In the genomic region with DNA sequence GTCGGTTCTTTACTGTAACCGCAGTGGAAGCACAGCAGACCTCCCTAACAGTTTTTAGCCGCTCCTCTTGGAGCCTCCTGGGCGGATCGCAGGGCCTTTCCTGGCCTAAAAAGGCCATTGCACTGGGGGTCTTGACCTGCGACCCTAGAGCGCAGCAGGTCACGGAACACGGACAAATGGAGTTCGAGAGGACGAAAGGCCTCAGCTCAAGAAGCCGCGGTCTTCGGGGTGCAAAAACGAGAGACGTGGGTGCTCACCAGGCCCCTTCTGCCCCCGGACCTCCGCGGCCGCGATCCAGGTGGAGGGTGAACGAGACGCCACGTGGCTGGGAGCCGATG, we compare ENCODE assay signal across 8 mouse cellular contexts. TPM values are rescaled to one million over a fixed set of nuclear protein-coding genes. Genes with fewer than 3 reads are reported as not detected.
DNase-seq lines count a peak whose midpoint lies in the region; ATAC-seq lines count a peak whose summit lies in the region.

No protein-coding gene starts in this region.

- ATAC-seq in kidney, embryonic 16.5 days (ENCODE audit: low FRiP score, low TSS enrichment) = no peak
- ATAC-seq in embryonic facial prominence, embryonic 12.5 days (ENCODE audit: insufficient number of reproducible peaks, insufficient read depth, low FRiP score, low TSS enrichment) = no peak
- no peak for ATAC-seq in intestine, embryonic 15.5 days
- ATAC-seq in neural tube, embryonic 12.5 days (ENCODE audit: low FRiP score, low read depth) = no peak

- H3K4me3 ChIP-seq in kidney, embryonic 16.5 days (ENCODE audit: low read length) = peak overlapping the region; percentile 59
- H3K4me3 ChIP-seq in embryonic facial prominence, embryonic 12.5 days = peak overlapping the region; percentile 55
- peak overlapping the region; percentile 66 for H3K4me3 ChIP-seq in intestine, embryonic 15.5 days (replicated peaks)
- peak overlapping the region; percentile 48 for H3K4me3 ChIP-seq in neural tube, embryonic 12.5 days

- peaks cover 48% of the 10 kb centered on the region for H3K27me3 ChIP-seq in kidney, embryonic 16.5 days (ENCODE audit: insufficient read depth, low read length)
- peaks cover 63% of the 10 kb centered on the region for H3K27me3 ChIP-seq in embryonic facial prominence, embryonic 12.5 days
- peaks cover 23% of the 10 kb centered on the region for H3K27me3 ChIP-seq in intestine, embryonic 15.5 days (replicated peaks)
- peaks cover 68% of the 10 kb centered on the region for H3K27me3 ChIP-seq in neural tube, embryonic 12.5 days (replicated peaks)

- no peaks in the 10 kb centered on the region for H3K9me3 ChIP-seq in kidney, embryonic 16.5 days (ENCODE audit: low read length)
- no peaks in the 10 kb centered on the region for H3K9me3 ChIP-seq in embryonic facial prominence, embryonic 12.5 days
- no peaks in the 10 kb centered on the region for H3K9me3 ChIP-seq in intestine, embryonic 15.5 days
- H3K9me3 ChIP-seq in neural tube, embryonic 12.5 days = no peaks in the 10 kb centered on the region

- H3K27ac ChIP-seq in kidney, embryonic 16.5 days (ENCODE audit: low read length) = no peak overlapping the region
- H3K27ac ChIP-seq in embryonic facial prominence, embryonic 12.5 days = no peak overlapping the region
- peak overlapping the region; percentile 94 for H3K27ac ChIP-seq in intestine, embryonic 15.5 days
- H3K27ac ChIP-seq in neural tube, embryonic 12.5 days = no peak overlapping the region

- DNase-seq in kidney, postnatal 25 days = no peak
- DNase-seq in cerebellum, adult 18-20 months = no peak
- no peak for DNase-seq in urinary bladder, postnatal 10 days (ENCODE audit: low spot score)
- no peak for DNase-seq in layer of hippocampus, postnatal 14 days (ENCODE audit: low spot score in 2 of 2)

- peak overlapping the region; percentile 76 for H3K9ac ChIP-seq in kidney, embryonic 16.5 days (replicated peaks; ENCODE audit: low read length)
- peak overlapping the region; percentile 57 for H3K9ac ChIP-seq in embryonic facial prominence, embryonic 12.5 days
- H3K9ac ChIP-seq in intestine, embryonic 15.5 days = peak overlapping the region; percentile 69
- H3K9ac ChIP-seq in neural tube, embryonic 12.5 days = peak overlapping the region; percentile 61; the same call in 1 of the 2 replicates

- peak overlapping the region; percentile 98 for H3K4me2 ChIP-seq in kidney, embryonic 16.5 days (replicated peaks; ENCODE audit: low read depth, low read length)
- H3K4me2 ChIP-seq in embryonic facial prominence, embryonic 12.5 days (replicated peaks) = peak overlapping the region; percentile 95
- peak overlapping the region; percentile 95 for H3K4me2 ChIP-seq in intestine, embryonic 15.5 days (replicated peaks)
- peak overlapping the region; percentile 96 for H3K4me2 ChIP-seq in neural tube, embryonic 12.5 days (replicated peaks)

- H3K36me3 ChIP-seq in kidney, embryonic 16.5 days (ENCODE audit: insufficient read depth, low read length) = no peaks in the 10 kb centered on the region
- H3K36me3 ChIP-seq in embryonic facial prominence, embryonic 12.5 days = no peaks in the 10 kb centered on the region
- no peaks in the 10 kb centered on the region for H3K36me3 ChIP-seq in intestine, embryonic 15.5 days
- no peaks in the 10 kb centered on the region for H3K36me3 ChIP-seq in neural tube, embryonic 12.5 days

- H3K4me1 ChIP-seq in kidney, embryonic 16.5 days (ENCODE audit: insufficient read depth, low read length) = peaks cover 27% of the 10 kb centered on the region
- peaks cover 20% of the 10 kb centered on the region for H3K4me1 ChIP-seq in embryonic facial prominence, embryonic 12.5 days
- peaks cover 21% of the 10 kb centered on the region for H3K4me1 ChIP-seq in intestine, embryonic 15.5 days (replicated peaks)
- peaks cover 23% of the 10 kb centered on the region for H3K4me1 ChIP-seq in neural tube, embryonic 12.5 days

- WGBS in kidney, embryonic 16.5 days = under 1% methylated on average over 25 of the region's 25 CpGs
- WGBS in embryonic facial prominence, embryonic 12.5 days = under 1% methylated on average over 25 of the region's 25 CpGs
- WGBS in intestine, embryonic 15.5 days = 1% methylated on average over 25 of the region's 25 CpGs
- under 1% methylated on average over 25 of the region's 25 CpGs for WGBS in neural tube, embryonic 12.5 days

RNA-seq across cellular contexts. Expression of a gene that starts 1.4 kb away (rescaled TPM):
- polyA plus RNA-seq in kidney, embryonic 16.5 days (2015; fragmentation: Nextera tagmentation; extraction: Ambion mirVana) = 1.1 and 1.4 TPM in 2 replicates
- polyA plus RNA-seq in embryonic facial prominence, embryonic 12.5 days (2016; fragmentation: Nextera tagmentation; extraction: Ambion mirVana) = 2.4 and 3.0 TPM in 2 replicates
- 13.9 and 14.1 TPM in 2 replicates for polyA plus RNA-seq in intestine, embryonic 15.5 days (2015; fragmentation: Nextera tagmentation; extraction: Ambion mirVana)
- 0.68 and 0.74 TPM in 2 replicates for polyA plus RNA-seq in neural tube, embryonic 12.5 days (2016; fragmentation: Nextera tagmentation; extraction: Ambion mirVana)
- total RNA-seq in layer of hippocampus, postnatal 14 days (2021) = 10 to 100 TPM; 16.4 to 16.9 TPM
